Mouse (Mus musculus) thymus, adult 2 months (tissue): Measurements from ENCODE around the gene Padi1.

Experiments used
- CTCF ChIP-seq: fragments of 200-500 bp; IDR thresholded peaks from 2 replicates; pipeline ENCODE4 v1.5.1; 2012; ENCODE audit warnings: mild to moderate bottlenecking, control low read depth, low read length, moderate library complexity, borderline replicate concordance; ENCODE audit not compliant: control insufficient read depth, poor library complexity, insufficient read depth; ENCODE audit errors: extremely low read depth
- POLR2A ChIP-seq: fragments of 200-500 bp; IDR thresholded peaks from 2 replicates; pipeline ENCODE4 v1.6.1; 2012; ENCODE audit warnings: mild to moderate bottlenecking, low read length, control low read depth, moderate library complexity; ENCODE audit not compliant: control insufficient read depth, poor library complexity, insufficient read depth; ENCODE audit errors: extremely low read depth

DNA sequence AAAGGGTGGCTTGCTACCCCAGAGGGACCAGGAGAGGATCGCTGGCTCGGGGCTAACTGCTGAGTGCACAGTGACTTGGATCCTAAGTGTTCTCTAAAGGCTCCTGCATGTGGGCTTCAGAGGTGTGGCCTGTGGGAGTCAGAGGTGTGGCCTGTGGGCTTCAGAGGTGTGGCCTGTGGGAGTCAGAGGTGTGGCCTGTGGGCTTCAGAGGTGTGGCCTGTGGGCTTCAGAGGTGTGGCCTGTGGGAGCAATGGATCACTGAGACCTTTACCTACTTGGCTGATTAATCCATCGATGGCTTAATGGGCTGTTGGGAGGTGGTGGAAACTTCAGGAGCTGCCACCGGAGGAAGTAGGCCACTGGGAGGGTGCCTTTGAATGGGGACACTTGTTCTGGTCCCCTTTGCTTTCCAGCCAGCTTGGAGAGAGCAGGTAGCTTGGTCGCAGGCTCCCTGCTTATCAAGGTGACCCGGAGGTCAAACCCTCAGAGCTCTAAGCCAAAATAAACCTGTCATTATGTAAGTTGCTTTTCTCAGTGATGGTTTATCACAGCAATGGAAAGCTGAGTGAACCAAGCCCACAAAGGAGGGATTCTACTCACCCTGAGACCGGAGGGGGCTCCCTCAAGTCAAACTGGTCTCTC lies 14.7 kb upstream of the Padi1 start:
- TF ChIP-seq CTCF (no peak), POLR2A (no peak)
